Mouse (Mus musculus): Measurements from ENCODE around the gene Chd8.

The Chd8 gene

DNA sequence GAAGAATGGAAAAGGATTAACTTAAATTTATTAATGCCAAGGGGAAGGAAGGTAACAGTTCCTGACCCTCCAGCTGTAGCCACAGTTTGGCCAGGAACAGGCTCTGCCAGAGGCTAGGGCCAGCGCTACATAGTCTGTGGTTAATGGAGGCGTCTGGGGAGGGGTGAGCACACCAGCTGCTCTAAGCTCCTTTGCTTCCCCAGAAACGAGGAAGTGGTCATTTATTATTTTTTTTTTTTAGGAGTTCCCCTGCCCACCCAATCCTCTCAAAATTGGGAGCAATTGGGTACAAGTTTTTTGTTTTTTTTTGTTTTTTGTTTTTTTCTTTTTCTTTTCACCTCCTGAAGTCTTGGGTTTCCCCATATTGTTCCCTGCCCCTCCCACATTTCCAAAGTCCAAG lies 59.4 kb downstream of the Chd8 start:
- in situ Hi-C loops (cut with MseI, MboI) = no loop called here

DNA sequence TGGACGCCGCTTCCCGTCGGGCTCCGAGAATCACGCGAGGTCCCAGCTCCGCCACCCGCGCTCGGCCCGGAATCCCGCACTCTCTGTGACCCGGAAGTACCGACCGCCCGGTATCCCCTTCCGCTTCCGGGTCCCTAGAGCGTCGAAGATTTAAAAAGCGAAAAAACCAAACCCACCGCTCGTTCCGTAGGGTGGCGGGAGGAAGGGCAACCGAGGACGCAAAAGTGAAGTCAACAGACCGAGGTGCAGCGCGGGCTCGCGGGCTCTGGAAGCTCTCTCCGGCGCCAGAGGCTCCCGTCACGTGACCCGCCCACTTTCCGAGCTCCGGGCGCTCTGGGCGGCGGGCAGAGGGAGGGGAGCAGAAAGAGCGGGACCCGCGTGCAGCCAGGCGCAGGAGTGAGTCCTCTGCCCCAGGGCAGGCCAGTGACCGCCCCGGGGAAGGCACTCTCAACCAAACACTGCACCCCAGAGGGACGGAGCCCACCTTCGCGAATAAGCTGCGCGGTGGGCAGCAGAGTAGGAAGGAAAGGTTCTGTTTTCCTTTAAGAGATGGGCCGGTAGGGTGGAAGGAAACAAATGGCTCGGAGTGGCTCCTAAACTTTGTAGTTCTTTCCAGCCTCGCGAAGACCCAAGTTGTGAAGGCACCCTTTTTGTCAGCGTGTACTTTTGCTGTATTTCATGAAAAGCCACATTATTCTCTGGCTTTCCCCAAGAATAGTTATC lies 60.3 kb downstream of the Chd8 start, which contains the start of gene Supt16:
Gene Supt16 (minus strand): TSS at position 261 of the 723 bp plus-strand sequence.
- in situ Hi-C loops (cut with MseI, MboI) = no loop called here

DNA sequence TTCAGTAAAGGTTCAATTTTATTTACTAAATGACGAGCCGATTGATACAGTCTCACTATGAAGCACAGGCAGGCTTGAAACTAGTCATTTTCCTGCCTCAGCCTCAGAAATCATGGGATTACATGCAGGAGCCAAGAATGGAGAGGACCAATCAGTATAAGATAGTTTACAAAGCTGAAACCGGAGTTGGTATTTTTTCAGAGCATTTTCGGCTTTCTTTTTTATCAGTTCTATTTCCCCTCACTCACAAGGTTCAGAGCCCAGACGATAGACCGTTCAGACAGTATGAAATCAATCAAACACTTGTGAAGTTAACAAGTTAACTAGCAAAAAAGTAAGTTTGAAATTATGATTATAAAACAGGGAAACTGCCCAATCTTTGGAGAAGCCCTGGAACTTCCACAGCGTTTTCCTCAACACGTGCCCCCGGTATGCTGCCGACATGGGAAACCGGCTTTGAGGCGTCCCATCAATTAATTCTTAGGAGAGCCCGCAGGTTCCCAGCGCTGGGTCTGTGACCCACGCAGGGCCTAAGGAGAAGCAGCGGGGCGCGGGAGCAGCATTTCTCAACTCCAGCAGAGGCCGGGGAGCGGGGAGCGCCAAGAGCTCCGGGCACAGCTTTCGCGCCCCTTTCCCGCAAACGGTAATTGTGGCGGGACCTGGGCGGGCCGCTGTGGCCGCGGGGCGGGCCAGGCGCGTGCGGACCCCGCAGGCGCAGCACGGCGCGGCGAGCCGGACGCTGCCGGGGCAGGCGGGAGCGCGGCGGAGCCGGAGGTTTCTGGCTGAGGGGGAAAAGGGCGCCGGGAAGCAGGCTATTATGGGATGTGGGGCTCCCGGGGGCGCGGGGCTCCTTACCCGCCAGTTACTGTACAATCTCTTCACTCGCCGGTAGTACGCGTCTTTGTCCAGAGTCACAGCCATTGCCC lies 61.1 kb downstream of the Chd8 start:
- in situ Hi-C loops (cut with MseI, MboI) = no loop called here

DNA sequence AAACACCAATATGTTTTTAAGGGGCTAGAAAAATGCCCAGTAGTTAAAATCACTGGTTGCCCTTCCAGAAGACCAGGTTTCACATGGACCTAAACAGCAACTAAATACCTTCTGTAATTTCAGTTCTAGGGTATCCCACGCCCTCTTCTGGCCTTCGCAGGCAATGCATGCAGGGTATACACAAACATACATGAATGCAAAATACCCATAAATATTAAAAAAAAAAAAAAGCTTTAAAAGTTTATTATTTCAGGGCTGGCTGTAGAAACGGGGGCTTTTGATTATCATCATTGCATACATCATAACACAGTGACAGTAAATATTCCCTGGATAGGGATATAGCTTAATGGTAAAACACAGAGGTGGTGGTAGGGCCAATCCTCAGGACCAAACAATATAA lies 61.9 kb downstream of the Chd8 start:
- in situ Hi-C loops (cut with MseI, MboI) = no loop called here

DNA sequence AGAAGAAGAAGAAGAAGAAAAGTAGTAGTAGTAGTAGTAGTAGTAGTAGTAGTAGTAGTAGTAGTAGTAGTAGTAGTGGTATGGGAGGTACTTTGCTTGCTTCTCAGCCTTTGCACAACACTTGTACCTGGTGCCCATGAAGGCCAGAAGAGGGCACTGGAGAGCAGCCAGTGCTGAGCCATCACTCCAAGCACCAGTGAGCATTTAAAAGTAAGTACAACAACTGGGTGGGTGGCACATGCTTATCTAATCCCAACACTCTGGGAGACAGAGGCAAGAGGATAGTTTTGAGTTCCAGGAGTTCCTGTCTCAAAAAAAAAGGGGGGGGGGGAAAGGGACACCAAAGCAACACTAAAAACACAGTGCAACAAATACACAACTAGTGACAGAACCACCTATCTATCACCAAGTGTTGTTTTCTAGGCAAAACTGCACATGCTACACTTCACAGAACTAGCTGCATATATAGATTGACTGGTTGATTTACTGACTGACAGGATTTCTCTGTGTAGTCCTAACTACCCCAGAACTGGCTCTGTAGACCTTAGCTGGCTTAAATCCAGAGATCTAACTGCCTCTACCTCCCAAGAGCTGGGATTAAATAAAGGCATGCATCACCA lies 66.7 kb downstream of the Chd8 start:
- in situ Hi-C loops (cut with MseI, MboI) = no loop called here

DNA sequence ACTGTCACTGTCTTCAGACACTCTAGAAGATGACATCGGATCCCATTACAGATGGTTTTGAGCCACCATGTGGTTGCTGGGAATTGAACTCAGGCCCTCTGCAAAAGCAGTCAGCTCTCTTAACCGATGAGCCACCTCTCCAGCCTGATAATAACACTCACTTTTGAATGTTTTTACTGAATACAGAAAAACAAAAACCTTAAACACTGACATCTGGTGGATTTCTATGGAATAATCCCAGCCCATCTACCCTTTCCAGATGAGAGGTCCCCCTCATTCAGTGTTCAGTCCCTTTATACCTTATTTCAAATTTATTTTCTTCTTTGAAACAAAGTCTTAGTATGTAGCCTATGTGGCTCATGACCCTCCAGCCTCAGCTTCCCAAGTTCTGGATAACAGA lies 68.1 kb downstream of the Chd8 start:
- in situ Hi-C loops (cut with MseI, MboI) = no loop called here

DNA sequence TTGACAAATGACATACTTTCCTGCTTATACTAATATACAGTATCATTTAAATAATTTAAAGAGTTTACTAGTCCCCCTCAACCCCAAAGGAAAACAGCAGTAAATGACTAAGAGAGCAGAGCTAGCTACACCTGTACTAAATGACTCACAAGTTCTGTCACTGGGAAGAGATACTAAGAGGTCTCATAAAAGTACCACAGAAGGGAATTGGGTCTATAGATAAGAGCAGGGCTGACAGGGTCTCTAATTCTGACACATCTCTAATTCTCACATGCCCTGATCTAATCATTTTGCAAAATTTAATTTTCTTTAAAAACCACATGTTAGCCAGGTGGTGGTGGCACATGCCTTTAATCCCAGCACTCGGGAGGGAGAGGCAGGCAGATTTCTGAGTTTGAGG lies 68.8 kb downstream of the Chd8 start:
- in situ Hi-C loops (cut with MseI, MboI) = no loop called here

DNA sequence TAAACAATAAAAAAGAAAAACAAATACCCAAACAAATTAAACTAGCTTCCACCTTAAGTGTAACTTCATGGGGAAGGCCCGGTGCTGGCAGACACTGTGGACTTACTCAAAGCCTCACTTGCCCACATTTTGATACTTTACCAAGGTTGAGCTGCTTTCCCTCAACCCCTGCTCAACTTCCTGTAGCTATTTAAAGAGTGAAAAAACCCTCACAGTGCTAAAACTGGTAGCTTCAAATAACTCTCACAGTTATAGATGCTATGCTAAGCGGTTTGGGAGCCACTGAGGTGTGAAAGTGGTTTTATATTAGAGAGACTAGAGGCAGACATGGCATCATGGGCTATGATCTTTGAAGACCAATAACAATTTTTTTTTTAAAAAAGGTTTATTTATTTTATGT lies 91.0 kb downstream of the Chd8 start:
- in situ Hi-C loops (cut with MseI, MboI) = no loop called here

DNA sequence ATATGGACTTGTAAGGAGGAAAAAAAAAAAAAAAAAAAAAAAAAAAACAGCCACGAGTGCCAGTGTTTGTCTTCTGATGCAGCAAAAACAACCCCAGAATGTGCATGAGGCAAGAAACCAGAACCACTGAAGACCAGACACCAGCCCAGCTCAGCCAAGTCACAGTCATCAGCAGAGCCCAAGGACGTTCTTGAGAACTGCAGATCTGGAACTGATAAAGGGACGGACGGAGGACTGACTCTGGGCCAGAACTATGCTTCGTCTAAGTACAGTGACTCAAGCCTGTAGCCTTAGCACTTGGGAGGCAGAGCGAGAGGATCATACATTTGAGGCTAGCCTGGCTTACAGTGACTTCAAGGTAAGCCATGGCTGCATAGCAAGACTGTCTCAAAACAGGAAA lies 96.7 kb downstream of the Chd8 start:
- in situ Hi-C loops (cut with MseI, MboI) = no loop called here

DNA sequence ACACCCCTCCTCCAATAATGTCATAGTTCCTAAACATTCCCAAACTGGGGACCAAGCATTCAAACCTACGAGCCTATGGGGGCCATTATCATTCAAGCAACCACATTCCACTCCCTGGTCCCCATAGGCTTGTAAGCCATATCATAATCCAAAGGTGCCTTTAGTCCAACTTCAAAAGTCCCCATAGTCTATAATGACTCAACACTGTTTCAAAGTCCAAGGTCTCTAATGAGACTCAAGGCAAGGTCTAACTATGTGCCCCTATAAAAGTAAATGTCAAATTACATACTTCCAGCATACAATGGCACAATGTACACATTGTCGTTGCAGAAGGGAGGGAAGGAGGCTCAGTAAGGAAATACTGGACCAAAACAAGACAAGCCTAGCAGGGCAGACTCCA lies 102.6 kb downstream of the Chd8 start:
- in situ Hi-C loops (cut with MseI, MboI) = no loop called here

DNA sequence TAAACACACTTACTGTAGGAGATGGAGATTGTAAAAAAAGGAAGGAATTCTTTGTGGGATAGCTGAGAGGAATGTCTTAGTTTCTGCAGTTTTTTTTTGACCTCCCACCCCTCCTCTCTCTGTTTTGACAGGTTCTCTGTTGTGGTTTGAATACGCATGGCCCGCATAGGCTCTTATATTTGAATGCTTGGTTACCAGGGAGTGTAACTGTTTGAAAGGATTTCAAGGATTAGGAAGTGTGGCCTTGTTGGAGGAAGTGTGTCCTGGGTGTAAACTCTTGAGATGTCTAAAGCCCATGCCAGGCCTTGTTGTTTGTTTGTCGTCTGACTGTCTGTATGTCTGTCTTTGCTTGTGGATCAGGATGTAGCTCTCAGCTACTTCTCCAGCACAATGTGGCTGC lies 105.0 kb downstream of the Chd8 start:
- in situ Hi-C loops (cut with MseI, MboI) = no loop called here

DNA sequence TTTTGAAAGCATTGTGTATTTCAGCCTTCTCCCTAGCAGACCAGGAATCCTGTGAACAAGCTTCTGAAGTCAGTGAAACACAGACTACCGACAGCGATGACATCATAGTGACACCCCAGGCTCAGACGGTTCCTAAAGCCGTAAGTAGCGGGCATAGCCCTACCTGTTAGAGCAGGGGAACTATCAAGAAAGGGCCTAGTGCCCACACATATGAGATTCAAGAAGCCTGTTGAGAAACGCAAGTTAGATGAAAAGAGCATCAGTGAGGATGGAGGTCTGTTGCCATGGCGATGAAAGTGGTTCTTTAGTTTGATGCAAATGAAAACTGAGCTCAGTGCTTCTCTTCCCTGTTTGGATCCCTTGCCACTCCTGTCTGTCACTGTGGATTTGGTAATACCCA lies 105.4 kb downstream of the Chd8 start:
- in situ Hi-C loops (cut with MseI, MboI) = no loop called here

DNA sequence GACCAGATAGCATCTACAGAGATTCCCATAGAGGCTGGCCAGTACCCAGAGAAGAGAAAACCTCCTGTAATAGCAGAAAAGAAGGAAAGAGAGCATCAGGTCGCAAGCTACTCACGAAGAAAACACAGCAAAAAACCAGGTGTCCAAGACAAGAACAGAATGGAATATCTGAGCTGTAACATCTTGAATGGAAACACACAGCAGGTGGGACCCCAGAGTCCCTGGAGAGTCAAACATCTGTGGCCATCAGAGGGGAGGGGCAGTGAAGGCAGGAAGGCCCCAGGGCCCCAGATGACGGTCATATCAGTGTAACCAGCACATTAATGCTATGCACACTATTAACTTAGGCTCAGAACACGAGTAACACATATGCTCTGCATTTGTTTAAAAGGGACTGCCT lies 107.7 kb downstream of the Chd8 start:
- in situ Hi-C loops (cut with MseI, MboI) = no loop called here

Data from mouse trophoblast stem cell (cell line).